Mouse (Mus musculus): Measurements from ENCODE around the gene Bbs2. TPM values are rescaled to one million over a fixed set of nuclear protein-coding genes. Genes with fewer than 3 reads are reported as not detected.
"Not testable (repeated sequence)": the region's sequence is repeated elsewhere in the genome, so short reads cannot be mapped to it uniquely, and the experiment has no call there.

The Bbs2 gene
- total RNA-seq (2014; rRNA removed) (14.1 and 23.2 TPM in 2 replicates), polyA plus RNA-seq (2015; fragmentation: Nextera tagmentation; extraction: Ambion mirVana) (16.5 and 17.3 TPM in 2 replicates)

DNA sequence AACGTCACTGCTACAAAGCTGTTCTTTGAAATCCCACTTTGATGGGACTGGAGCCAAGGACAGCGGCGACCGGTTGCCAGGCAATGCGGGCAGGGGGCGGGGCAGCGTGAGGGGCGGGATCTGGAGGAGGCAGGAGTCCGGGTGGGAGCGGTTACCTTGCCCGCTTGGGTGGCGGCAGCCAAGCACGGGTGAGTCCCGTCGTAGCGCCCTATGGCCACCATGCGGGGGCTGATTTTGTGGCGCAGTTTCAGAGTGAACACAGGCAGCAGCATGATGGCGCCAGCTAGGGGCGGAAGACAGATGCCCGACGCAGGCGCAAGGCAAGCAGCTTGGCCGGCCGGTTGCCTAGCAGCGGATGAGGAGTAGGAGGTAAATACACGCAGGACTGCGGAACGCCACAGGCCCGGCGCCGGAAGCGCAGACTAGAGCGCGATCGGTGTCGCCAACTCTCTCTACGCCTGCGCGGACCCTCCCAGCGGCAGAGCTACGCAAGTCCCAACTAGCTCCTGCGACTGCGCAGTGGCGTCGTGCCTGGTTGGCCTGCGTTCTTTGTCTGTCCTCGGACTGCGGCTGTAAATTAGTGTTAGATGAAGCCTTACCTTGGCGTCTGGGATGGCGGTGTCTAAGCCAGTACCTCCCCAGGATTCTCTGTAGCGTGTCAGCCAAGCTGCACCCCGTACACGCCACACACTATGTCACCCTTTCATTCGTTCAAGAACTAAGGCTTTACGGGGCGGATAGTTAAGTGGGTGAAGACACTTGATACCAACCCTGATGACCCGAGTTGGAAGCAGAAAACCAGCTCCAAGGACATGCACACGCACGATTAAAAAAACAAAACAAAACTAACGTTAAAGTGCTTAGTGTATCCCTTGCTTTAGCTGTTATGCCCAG lies at the start of gene Bbs2:
TSS of gene Bbs2 (minus strand) at position 848 of the 894 bp plus-strand sequence.
- ATAC-seq (peak; percentile 99), DNase-seq (ENCODE audit: low spot score) (peak; percentile 100)
- Histone ChIP-seq H3K36me3 (ENCODE audit: insufficient read depth, low read length) (no peaks in the 10 kb centered on the region), H3K4me1 (ENCODE audit: insufficient read depth, low read length) (peaks cover 5% of the 10 kb centered on the region; the same call in 1 of the 2 replicates), H3K9me3 (ENCODE audit: low read length) (no peaks in the 10 kb centered on the region), H3K4me2 (ENCODE audit: low read depth, low read length) (peak within 1 kb of the TSS; percentile 64), H3K9ac (replicated peaks; ENCODE audit: low read length) (peak within 1 kb of the TSS; percentile 63), H3K27me3 (ENCODE audit: insufficient read depth, low read length) (no peaks in the 10 kb centered on the region), H3K27ac (peak within 1 kb of the TSS; percentile 98), H3K4me3 (ENCODE audit: low read length) (peak within 1 kb of the TSS; percentile 61)
- WGBS = 1% methylated on average over 61 of the region's 61 CpGs
- peak; percentile 74 for TF ChIP-seq CTCF (IDR thresholded peaks at IDR 0.05; ENCODE audit: low read depth)

DNA sequence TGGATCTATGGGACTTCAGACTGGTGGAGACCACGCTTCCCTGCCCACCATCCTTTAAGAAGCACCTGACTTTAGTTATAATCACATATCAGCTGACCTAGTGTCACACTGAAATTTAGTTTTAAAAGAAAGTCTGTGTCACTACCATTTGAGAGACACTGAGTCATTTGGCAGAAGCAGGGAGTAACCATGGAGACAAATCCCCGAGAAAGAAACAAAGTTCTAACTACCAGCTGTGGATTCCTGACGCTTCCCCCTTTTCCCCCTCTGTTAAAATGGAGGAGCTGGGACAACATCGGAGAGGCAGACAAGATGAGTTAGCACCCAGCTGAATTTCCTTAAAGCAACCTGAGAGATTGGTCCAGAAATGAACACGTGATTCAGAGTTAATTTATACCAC lies 49.5 kb upstream of the Bbs2 start:
- H3K9ac ChIP-seq (replicated peaks; ENCODE audit: low read length) = no peak overlapping the region
- TF ChIP-seq CTCF (IDR thresholded peaks at IDR 0.05; ENCODE audit: low read depth) = no peak
- 30% methylated on average over 5 of the region's 5 CpGs for WGBS
- ATAC-seq (no peak), DNase-seq (ENCODE audit: low spot score) (no peak)
- H3K4me3 ChIP-seq (ENCODE audit: low read length) = no peak overlapping the region
- H3K9me3 ChIP-seq (ENCODE audit: low read length) = no peaks in the 10 kb centered on the region
- no peaks in the 10 kb centered on the region for H3K36me3 ChIP-seq (ENCODE audit: insufficient read depth, low read length)
- H3K27ac ChIP-seq = no peak overlapping the region
- 0 out of 2 replicates have a peak, but pooled peaks cover 1% of the 10 kb centered on the region for H3K4me1 ChIP-seq (ENCODE audit: insufficient read depth, low read length)
- H3K4me2 ChIP-seq (ENCODE audit: low read depth, low read length) = no peak overlapping the region
- no peaks in the 10 kb centered on the region for H3K27me3 ChIP-seq (ENCODE audit: insufficient read depth, low read length)

DNA sequence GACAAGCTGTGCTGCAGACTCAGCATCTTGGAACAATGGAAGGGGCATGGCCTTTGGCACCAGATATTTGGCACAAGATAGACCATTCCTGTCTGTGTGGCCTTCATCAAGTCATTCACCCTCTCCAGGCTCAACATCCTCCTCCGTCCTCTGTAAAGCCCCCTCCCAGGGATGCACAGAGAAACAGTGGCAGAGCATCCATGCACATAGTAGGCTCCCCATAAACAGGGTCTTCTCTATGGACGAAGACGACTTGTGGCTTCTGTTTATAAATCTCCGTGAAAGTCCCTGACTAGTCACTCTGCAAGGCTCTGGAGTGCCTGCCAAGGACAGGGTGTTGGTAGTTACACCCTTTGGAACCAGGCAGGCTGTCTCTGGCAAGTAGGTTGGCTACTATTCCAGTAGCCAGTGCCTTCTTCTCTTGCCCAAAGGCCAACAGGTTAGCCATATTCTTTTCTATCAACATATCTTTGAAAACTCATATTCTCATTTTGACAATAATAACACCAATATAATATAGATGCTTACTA lies 41.6 kb upstream of the Bbs2 start:
- H3K4me2 ChIP-seq (ENCODE audit: low read depth, low read length) = no peak overlapping the region
- peak; percentile 3 for DNase-seq (ENCODE audit: low spot score)
- H3K36me3 ChIP-seq (ENCODE audit: insufficient read depth, low read length) = no peaks in the 10 kb centered on the region
- H3K27me3 ChIP-seq (ENCODE audit: insufficient read depth, low read length) = no peaks in the 10 kb centered on the region
- H3K9ac ChIP-seq (replicated peaks; ENCODE audit: low read length) = no peak overlapping the region
- 62% methylated on average over 4 of the region's 4 CpGs for WGBS
- H3K4me1 ChIP-seq (ENCODE audit: insufficient read depth, low read length) = no peaks in the 10 kb centered on the region
- H3K27ac ChIP-seq = no peak overlapping the region
- no peak for ATAC-seq
- H3K9me3 ChIP-seq (ENCODE audit: low read length) = no peaks in the 10 kb centered on the region
- no peak for TF ChIP-seq CTCF (IDR thresholded peaks at IDR 0.05; ENCODE audit: low read depth)
- no peak overlapping the region for H3K4me3 ChIP-seq (ENCODE audit: low read length)

DNA sequence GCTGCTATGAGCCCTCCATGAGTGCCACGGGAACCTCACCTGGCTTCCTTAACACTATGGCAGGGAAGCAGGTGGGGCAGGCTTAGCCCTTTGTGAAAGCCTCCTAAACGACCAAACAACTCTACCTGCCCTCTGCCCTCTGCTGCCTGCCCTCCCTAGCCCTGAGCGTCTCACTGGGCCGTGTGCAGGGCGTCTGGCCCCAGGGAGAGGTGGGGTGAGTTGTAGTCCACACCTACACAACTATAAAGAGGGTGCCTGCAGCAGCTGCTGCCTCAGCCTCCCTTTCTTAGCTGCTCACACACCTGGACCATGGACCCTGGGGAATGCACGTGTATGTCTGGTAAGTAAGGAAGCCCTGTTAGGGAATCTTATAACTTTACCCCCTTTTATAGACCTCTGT lies 38.2 kb upstream of the Bbs2 start, which contains the start of gene Mt4:
TSS of gene Mt4 (plus strand) at position 265 of the 400 bp plus-strand sequence.
- no peaks in the 10 kb centered on the region for H3K36me3 ChIP-seq (ENCODE audit: insufficient read depth, low read length)
- no peaks in the 10 kb centered on the region for H3K9me3 ChIP-seq (ENCODE audit: low read length)
- H3K27ac ChIP-seq = no peak within 1 kb of the TSS
- H3K27me3 ChIP-seq (ENCODE audit: insufficient read depth, low read length) = no peaks in the 10 kb centered on the region
- H3K4me1 ChIP-seq (ENCODE audit: insufficient read depth, low read length) = no peaks in the 10 kb centered on the region
- H3K4me2 ChIP-seq (ENCODE audit: low read depth, low read length) = no peak within 1 kb of the TSS
- TF ChIP-seq CTCF (IDR thresholded peaks at IDR 0.05; ENCODE audit: low read depth) = no peak
- DNase-seq (ENCODE audit: low spot score) (no peak), ATAC-seq (no peak)
- H3K9ac ChIP-seq (replicated peaks; ENCODE audit: low read length) = no peak within 1 kb of the TSS
- 61% methylated on average over 6 of the region's 6 CpGs for WGBS
- no peak within 1 kb of the TSS for H3K4me3 ChIP-seq (ENCODE audit: low read length)

DNA sequence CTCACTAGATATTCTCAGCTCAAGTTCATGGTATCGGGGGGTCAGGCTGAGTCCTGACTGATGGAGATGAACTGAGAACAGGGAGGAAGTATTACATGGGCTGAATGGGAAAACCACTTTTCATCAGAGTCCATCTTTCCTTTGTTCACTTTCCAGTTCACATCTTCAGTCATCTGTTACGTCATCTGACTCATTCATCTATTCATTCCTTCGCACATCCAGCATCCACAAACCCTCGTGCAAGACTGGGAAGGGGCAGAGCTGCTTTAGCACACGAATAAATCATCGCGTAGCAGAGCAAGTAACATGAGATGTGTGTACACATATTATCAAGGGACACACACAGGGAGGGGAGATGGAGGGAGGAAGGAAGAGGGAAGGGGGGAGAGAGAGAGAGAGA lies 37.5 kb upstream of the Bbs2 start:
- no peak for TF ChIP-seq CTCF (IDR thresholded peaks at IDR 0.05; ENCODE audit: low read depth)
- 78% methylated on average over 7 of the region's 7 CpGs for WGBS

DNA sequence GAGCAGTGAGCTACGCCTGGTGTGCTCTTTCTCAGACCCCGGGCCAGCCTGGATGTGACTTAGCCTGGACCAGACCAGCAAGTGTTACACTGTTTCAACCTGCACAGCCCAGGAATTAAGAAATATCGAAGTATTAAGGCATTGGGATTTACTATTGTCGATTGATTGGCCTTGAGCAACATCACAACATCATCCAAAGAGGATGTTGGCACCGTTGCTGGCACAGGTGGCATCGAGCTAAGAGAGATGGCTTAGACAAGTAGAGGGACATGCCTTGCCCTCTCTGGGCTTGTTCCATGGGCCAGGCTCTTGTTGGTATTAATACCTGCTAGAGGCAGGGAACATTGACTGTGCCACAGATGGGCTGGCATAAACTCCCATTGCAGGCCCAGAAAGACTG lies 36.8 kb upstream of the Bbs2 start:
- Histone ChIP-seq H3K4me3 (ENCODE audit: low read length) (no peak overlapping the region), H3K27ac (no peak overlapping the region), H3K4me1 (ENCODE audit: insufficient read depth, low read length) (no peaks in the 10 kb centered on the region), H3K9me3 (ENCODE audit: low read length) (no peaks in the 10 kb centered on the region), H3K27me3 (ENCODE audit: insufficient read depth, low read length) (no peaks in the 10 kb centered on the region), H3K9ac (replicated peaks; ENCODE audit: low read length) (no peak overlapping the region), H3K4me2 (ENCODE audit: low read depth, low read length) (no peak overlapping the region), H3K36me3 (ENCODE audit: insufficient read depth, low read length) (no peaks in the 10 kb centered on the region)
- 91% methylated on average over 6 of the region's 6 CpGs for WGBS
- DNase-seq (ENCODE audit: low spot score) (no peak), ATAC-seq (no peak)
- TF ChIP-seq CTCF (IDR thresholded peaks at IDR 0.05; ENCODE audit: low read depth) = no peak

More for the DNA sequence above, 37.5 kb upstream of the Bbs2 start:
- ATAC-seq (no peak), DNase-seq (ENCODE audit: low spot score) (no peak)
- Histone ChIP-seq H3K4me1 (ENCODE audit: insufficient read depth, low read length) (no peaks in the 10 kb centered on the region), H3K4me2 (ENCODE audit: low read depth, low read length) (no peak overlapping the region), H3K4me3 (ENCODE audit: low read length) (no peak overlapping the region), H3K27ac (no peak overlapping the region), H3K9me3 (ENCODE audit: low read length) (no peaks in the 10 kb centered on the region), H3K36me3 (ENCODE audit: insufficient read depth, low read length) (no peaks in the 10 kb centered on the region), H3K27me3 (ENCODE audit: insufficient read depth, low read length) (no peaks in the 10 kb centered on the region), H3K9ac (replicated peaks; ENCODE audit: low read length) (no peak overlapping the region)

DNA sequence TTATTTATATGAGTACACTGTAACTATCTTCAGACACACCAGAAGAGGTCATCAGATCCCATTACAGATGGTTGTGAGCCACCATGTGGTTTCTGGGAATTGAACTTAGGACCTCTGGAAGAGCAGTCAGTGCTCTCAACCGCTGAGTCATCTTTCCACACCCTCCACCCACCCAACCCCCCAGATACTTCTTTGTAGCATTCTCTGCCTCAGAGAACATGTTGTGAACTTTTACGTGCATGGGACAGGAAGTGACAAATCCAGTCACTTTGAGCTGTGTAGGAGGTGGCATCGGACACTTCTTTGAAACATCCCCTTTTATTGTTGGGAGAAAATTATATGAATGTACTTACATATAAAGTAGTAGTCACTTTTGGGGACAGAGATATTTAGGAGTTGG lies 35.9 kb upstream of the Bbs2 start:
- H3K36me3 ChIP-seq (ENCODE audit: insufficient read depth, low read length); H3K4me3 ChIP-seq (ENCODE audit: low read length); H3K9ac ChIP-seq (replicated peaks; ENCODE audit: low read length); ATAC-seq; H3K27ac ChIP-seq; DNase-seq (ENCODE audit: low spot score); H3K4me1 ChIP-seq (ENCODE audit: insufficient read depth, low read length); H3K27me3 ChIP-seq (ENCODE audit: insufficient read depth, low read length); H3K9me3 ChIP-seq (ENCODE audit: low read length); H3K4me2 ChIP-seq (ENCODE audit: low read depth, low read length): not testable (repeated sequence)
- 73% methylated on average over 3 of the region's 3 CpGs for WGBS

Measured in hindbrain, postnatal 0 days (tissue).